Mouse (Mus musculus): ENCODE measurements around the gene Stk38l.
A peak's percentile ranks its signal among the peaks of the same experiment; 100 is the strongest.

Gene Stk38l

DNA sequence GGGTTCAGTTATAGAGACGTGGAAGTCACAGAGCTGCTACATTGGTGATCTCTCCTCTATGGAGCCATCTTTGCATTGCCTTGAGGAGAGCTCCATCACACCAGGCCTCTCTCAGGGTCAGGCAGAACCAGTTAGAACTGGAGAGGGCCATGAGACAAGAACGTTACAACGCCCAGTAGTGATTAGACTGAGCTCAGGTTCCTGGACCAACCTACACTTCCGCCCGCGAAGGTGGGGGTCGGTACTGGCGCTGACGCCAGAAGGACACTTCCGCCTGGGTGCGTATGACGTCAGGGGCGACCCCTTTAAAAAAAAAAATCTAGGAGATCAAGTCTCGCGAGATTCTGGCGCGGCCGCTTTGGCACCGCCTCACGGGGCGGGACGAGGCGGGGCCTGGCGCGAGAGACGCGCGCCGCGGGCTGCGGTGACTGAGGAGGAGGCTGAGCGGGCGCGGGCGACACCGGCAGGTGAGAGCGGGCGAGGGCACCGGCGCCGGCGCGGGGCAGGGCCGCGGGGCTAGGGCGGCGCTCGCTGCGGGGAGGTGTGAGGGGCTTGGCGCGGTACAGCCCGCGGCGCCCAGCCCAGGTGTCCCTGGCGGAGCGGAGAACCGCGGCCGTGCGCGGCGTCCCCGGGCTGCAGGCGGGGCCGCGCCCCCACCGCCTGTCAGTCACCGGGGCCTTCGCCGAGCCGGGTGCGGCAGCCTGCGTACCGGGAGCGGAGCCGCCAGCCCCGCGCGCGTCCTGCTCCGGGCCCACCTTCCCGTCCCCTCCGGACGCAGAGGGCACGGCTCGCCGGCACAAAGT lies at the start of gene Stk38l:
Gene Stk38l, plus strand, starts transcription at position 415 of the 803 bp plus-strand sequence.
- peak; percentile 95 for DNase-seq

DNA sequence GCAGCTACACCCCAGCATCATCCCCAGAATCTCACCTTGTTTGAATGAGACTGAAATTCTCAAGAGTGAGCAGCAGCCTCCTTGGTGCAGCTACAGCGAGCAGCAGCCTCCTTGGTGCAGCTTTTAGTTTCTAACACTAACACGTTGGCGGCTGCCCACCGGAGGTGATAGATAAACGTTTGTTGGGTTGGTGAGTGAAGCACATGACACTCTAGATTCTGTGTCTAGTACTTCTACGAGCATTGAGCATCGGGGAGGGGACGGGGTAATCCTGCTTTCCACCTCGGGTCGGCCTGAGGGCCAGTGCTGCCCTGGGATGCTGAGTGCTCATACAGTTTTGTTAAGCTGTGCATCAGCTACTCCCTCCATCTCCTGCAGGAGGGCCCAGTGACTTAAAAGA lies 47.9 kb upstream of the Stk38l start:
- DNase-seq: no peak

DNA sequence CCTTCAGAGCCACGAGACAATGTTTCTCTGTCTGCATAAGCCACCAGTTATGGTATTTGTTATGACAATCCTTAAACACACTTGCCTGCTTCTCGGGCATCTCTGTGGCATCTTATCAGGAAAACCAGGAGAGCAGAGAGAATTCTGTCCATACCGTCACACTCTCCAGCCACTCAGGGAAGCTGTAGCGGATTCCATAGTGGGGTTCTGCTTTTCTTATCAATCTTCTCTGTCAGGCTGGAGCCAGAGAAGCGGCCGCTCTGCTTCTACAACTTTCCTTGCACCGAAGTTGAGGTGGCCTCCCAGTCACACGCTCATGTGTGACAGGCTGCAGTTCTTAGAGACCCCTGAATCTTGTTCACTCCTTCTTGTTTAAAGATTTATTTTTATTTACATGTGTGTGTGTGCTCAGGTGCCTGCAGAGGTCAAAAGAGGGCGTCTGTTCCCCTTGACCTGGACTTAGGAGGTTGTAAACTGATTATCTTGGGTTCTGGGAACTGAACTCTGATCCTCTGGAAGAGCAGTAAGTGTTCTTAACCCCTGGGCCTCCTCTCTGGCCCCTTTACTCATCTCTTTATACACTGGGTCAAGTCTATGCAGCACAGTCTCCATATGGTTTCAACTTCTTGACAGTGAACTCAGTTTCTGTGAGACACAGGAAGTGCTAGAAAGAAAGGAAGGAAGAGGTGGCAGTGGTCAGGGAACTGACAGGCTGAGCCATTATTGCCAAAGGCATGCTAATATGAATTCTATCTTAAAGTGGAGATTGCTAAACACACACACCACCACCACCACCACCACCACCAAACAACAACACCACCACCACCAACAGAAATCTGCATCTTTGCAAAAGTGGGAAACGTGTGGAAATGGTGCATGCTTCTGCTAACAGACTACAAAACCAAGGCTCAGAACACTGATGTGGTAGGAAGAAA lies 46.4 kb upstream of the Stk38l start:
- DNase-seq: no peak

DNA sequence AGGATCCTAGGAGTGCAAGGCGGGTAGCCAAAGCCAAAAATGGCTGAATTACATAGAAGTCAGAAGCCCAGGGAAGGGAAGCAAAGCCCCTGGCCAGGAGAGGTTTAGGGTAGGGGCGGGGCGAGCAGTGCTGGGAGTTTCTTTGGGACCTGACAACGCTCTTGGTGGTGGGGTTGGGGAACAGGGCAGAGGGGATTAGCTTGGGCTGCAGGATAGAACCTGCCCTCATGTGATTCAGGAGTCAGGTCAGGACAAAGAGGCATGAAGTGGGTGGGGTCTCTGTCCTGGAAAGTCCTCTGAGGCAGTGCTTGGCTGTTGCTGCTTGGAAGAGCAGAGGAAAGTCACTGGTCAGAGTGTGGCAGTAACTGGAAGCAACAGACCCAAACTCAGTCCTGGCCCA lies 40.9 kb upstream of the Stk38l start:
- no peak for DNase-seq

DNA sequence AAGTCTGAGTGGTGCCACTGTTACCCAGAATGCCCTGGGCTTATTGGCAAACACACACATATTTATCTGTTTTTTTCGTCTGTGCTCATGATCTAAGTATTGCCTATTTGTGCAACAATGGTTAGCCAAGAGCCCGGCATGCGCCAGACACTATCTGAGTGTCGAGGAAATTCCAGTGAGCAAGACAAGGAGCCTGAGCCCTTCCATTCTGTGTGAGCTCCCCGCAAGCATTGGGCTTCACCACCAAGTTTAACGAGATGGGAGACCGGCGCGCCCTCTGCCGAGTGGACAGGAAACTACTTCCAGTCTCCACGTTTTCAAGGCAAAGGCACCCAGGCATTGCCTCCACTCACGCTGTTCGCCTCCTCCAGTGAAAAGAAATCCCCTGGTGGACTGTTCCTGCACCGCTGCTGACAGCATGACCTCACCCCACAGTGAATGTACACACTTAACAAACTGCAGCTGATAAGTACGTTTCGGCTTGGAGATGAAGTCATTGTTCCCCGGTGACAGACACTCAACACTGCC lies 39.0 kb upstream of the Stk38l start:
- peak; percentile 37 for DNase-seq

DNA sequence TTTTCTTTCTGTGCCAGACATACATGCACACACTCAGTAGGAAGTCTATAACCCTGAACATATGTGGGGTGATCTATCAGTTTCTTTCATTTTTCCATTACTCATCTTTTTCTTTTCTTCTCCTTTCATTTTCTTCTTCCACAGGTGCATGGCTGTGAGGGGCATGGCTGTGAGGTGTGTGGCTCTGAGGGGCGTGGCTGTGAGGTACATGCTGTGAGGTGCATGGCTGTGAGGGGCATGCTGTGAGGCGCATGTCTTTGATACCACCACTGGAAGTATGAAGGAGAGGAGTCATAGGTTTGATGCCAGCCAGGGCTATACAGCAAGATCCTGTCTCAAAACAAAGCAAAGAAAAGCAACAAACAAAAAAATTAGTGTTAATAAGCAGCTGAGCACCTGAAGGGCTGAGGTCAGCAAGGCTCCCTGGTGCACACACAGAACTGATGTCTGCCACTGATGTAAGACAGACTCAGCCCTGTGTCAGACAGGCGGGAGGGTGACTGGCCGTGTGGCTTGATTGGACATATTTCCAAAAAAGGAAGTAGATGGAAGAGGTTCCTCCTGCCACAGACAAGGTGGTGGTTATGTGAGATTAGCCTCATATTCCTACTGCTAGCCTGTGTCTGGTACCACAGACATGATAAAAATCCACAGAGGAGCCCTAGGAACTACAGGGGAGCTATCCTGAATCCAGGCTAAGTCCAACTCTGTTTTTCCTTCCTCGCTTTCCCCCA lies 38.2 kb upstream of the Stk38l start:
- DNase-seq: no peak

DNA sequence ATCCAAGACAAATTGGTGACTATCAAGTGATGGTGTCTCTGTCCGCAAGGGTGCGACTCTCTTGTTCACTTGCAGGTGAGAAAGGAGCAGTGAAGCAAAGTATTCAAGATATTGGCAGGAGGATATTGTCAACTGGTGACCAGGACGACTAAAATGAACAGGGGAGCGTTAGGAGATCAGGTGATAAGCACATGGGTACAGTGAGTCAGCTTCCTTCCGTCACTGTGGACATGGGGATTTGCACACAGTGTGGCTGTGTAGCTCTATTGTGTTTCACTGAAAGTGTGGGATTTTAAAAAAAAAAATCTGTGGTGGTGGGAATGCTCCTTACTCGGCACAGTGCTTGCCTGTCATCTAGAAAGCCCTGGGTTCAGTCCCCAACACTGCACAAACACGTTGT lies 36.8 kb upstream of the Stk38l start:
- no peak for DNase-seq

DNA sequence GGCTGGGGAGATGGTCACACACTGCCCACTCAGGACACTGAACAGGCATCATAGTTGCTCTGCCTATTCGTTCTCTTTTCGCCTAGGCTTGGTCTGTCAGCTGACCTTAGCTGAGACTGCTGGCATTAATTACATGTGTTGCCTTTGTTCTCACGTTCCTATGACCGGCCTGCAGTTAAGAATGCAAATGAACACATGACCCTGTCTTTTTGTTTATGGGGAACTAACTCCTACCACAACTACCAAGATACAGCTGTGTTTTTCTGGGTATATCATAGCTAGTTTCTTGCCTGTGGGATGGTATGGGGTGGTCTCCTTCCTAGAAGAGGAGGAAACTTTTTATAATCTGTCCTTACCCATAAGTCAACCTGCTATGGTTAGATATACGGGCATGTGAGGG lies 35.9 kb upstream of the Stk38l start:
- no peak for DNase-seq

DNA sequence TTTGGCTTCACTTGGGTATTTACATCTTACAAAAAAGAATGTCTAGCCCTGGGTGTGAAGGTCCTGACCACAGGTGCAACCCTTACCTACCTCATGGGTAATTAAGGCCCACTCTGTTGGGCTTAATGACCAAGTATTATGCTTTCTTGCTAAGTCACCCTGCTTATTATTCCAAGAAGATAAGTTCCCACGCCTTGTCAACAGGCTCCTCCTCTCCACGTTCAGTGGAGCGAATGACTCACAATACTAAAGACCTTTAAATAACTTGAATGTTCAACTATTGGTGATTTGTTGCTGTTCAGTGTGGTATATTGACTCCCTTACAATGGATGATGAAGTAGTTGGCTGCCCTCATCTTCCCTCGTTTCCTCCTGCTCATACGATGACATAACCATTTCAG lies 27.0 kb upstream of the Stk38l start:
- no peak for DNase-seq

DNA sequence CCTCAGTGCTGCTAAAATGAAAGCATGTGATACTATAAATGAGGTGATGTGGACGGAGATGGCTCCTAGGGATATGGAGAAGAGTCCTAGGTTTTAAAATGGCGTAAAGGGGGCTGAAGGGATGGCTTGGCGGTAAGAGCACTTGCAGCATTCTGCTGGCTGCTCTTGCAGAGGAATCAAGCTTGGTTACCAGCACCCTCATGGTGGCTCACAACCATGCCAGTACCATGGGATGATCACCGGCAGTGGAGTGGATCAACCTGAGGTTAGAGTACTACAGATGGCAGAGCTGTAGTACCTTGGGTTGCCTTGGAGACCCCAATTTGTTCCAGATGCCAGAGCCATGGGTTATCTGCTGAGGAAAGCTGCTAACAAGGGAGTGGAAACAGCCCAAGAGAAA lies 26.4 kb upstream of the Stk38l start:
- no peak for DNase-seq

DNA sequence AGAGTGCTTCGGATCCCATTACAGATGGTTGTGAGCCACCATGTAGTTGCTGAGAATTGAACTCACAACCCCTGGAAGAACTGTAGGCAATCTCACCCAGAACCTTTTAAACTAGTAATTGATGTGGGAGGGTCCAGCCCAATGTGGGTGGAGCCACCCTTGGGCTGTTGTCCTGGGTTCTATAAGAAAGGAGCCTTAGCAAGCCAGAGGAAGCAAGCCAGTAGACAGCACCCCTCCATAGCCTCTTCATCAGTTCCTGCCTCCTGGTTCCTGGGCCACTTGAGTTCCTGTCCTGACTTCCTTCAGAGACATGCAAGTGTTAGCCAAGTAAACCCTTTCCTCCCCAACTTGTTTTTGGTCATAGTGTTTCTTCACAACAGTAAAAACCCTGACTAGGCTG lies 24.3 kb upstream of the Stk38l start:
- no peak for DNase-seq

DNA sequence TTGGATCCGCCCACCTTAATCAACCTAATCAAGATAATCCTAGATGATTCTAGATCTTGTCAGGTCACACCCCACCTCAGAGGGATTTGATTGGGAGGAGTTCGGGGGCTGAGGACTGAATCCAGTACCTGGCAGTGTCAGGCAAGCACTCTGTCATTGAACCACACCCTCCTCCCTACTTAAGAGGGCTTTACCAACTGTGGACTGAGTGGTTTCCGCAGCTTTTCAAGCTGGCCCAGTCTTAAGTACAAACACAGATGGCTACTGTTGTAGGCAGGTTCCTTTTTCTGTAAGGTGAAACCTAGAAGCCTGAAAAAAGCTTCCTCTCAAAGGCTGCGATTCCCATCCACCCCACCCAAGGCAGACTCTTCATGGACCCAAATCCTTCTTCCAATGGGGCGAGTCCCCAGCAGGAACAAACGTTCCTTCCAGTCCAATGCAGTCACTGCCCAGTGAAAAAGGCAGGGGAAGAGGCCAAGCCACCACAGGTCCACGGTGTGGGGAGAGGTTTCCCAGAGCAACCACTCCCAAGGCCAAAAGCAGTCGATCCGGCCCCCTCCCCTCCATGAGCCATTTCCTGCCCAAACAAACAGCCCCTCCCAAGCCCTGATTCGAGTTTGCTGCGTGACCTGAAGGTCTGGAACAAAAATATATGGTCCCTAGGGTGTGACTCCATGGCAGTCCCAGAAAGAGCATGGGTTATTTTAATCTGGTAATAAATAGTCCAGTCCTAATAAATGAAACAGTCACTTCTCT lies 22.5 kb upstream of the Stk38l start:
- no peak for DNase-seq

DNA sequence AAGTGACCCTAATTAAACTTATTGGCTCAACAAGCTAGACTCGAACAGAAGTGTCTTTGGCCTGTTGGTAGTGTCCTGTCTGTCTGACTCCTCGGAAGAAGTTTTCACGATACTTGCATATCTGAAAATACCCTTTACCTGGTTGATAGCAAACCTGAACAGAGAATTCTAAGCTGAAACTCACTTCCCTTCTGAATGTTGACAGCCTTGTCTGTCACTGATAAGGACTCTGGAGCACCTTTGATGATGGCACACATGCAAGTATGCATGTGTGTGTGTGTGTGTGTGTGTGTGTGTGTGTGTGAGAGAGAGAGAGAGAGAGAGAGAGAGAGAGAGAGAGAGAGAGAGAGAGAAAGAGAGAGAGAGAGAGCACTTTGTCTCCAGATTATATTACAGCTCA lies 21.4 kb upstream of the Stk38l start:
- no peak for DNase-seq

DNA sequence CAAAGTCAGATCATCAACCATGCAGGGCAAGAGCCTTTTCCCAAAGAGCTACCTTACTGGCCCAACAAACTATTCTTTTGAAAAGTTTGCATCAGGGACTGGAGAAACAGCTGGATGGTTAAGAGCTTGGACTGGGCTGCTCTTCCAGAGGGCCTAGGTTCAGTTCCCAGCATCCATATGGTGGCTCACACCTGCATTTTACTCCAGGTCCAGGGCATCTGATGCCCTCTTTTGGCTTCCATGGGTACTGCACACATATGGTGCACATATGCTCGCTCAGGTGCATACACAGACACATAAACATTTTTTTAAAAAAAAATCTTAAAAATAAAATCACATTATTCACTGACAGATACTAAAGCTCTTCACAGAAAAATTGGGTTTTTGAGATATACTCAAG lies 19.2 kb upstream of the Stk38l start:
- no peak for DNase-seq

DNA sequence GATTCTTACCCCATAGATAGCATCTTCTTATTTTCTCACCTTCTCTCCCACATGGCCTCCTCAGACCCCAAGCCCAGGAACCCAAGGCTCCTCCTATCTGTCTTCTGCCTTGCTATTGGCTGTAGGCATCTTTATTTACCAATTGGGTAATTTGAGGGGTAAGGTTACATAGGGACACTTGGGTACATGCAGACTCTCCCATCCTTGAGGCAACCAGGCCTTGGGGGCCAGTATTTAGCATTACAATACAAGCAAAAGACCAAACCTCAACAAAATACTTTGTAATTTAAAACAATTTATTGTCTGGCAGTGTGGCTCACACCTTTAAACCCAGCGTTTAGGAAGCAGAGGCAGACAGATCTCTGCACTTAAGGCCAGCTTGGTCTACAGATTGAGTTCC lies 5.2 kb upstream of the Stk38l start:
- DNase-seq: no peak

DNA sequence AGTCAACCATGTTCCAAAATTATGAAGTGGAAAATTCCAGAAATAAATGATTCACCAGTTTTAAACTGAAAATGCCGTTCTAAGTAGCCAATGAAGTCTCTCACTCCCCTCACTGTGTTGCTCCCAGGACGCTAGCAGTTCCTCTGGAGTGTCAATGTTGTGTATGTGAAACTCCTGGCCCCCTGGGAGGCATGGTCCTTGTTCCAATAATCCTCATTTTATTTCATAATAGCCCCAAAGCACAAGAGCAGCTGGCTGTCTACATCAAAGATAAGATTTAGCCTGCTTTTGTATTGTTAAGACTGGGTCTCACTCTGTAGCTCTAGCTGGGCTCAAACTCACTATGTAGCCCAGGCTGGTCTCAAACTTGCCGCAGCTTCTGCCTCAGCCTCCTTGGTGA lies 990 bp upstream of the Stk38l start:
- DNase-seq: no peak

DNA sequence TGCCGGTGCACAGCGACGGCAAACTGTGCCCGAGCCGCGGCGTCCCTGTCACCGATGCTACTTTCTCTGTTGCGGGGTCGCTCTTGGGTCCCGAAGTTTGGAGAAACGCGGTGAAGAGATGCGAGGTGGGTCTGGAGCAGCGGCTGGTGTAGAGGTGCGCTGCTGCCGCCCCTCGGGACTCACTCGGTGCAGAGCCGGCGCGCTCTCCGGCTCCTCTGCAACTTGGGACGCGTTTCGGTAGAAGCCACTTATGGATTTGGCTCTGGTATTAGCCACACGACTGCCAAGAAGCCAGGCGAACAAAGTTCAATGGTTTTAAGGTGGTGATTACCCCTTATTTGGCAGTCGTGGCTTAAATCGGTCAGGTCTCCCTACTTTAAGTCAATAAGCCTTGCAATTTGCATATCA lies 593 bp downstream of the Stk38l start:
- peak; percentile 80 for DNase-seq

DNA sequence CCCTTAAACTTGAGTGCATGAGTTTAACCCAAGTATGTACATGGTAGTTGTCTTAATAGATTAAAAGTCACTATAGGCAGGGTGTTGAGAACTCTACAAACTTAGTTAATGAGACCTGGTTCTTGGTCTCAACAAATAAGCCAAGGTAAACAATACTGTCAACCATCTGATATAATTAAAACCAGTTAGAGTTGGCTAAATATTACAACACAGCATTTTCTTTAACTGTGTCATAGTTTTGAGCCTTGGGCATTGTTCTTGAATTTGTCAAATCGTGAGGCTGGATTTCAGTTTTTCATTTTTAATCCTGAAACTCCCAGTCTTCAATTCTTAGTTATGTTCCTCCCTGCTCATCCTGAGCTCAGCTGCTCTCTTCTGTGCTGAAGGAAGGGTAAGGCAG lies 6.2 kb downstream of the Stk38l start:
- DNase-seq: no peak

DNA sequence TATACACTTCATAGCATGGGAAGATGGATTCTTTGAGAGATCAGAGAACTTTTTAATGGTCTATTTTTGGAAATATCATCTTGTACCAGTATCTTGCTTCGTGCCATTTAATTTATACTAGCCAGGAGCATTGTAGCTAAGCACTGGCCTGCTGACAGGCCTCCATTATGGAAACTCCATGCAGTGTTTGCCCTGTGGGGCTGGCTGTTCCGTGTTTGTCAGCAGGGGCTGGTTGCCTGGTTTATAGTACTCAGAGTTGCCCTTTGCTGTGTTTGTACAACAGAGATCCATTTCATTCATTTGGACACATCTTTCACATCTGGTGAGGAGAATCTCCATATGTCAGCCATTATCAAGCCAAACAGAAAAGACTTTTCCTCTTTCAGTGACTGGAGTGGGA lies 6.9 kb downstream of the Stk38l start:
- DNase-seq: no peak

DNA sequence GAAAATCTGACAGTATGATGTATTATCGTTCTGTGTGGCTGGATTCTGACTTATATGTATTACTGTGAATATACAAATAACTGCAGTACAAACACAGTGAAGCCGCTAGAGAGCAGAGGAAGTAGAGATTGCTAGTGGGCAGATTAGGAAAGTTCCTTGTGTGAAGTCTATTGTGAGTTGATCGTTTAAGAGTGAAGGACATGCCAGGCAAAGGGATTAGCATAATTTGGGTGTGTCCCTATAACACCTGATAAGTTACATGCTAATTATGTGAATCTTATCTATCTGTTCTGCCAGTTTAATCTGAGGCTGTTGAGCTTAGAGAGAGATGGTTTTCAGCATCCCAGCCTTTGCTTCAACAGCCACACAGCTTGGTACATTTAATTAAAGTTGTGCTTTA lies 7.4 kb downstream of the Stk38l start:
- no peak for DNase-seq

DNA sequence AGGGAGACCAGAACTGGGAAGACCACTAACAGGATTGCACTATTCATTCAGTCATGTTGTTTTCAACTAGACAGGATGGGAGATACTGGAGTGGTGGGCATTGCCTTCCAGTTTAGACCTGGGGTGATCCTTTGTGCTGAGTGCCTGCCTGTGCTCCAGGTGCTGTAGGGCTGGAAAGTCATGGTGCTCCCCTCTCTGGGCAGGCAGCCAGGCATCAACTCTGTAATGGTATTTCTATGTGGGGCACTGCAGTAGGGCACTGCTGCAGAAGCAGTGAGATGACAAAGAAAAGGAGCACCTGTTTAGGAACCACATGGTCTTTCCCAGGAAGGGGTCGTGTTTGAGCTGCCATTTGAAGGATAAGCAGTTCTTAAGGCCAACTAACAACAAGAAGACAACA lies 7.9 kb downstream of the Stk38l start:
- DNase-seq: peak; percentile 22

DNA sequence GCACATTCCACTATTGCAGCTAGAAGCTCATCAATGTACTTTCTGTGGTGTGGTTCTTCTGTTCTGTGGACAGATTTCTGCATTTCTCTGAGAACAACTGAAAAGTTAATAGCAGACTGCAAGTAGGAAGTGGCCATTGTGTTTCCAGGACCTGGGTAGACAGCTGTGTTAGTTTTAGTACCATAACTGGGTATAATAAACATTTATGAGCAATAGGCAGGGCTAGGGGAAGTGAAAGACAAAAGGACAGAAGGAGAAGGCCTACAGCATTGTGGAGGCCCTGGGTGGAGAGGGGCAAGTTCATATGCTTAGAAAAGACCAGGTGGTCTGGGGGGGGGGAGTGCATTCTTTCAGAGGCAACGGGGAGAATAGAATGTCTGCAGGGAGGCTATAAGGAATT lies 8.8 kb downstream of the Stk38l start:
- no peak for DNase-seq

All from kidney, adult 9 months (tissue).